Mouse (Mus musculus) layer of hippocampus, adult 9-11 months (tissue): ENCODE results near the gene Aimp2.

Experiments used
- DNase-seq: peaks from one replicate; pipeline ENCODE4 v3.0.0; 2022

The Aimp2 gene

DNA sequence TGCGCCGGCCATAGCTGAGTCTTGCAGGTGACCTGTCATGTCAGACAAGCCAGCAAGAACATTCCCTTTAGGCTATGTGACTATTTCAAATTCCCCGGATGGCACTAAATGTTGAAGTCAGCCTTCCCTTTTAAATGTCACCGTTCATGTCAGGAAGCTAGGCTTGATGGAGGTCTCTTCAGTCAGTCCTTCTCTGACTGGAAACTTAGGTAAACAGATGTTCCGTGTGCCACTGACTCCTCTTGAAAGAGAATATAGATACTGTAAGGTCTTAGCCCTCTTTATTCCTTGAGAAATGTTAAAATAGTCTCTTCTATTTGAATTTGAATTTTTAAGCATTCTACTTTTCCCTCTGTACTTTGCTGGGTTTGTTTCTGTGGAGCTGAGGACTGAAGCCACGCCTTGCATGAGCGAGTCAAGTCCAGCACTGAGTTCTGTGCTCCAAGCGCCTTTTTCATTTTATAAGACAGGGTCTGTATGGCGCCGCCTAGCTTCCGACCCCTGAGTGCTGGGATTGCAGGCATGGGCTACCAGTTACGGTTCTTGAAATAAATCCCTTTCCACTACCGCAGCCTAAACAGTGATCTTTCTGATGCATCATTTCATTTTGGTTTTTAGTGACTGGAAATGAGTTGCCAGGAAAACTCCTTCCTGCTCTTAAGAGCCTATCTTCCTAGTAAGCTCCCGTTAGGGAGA, 11.9 kb downstream of the Aimp2 start, which contains the start of gene Ankrd61:
Ankrd61 (minus strand) TSS at position 51 of the 696 bp plus-strand sequence.
- DNase-seq, result no peak

GRCm38 (mm10) chr5:143893396-143893795, 16.3 kb downstream of the Aimp2 start:
- DNase-seq, result no peak

DNA sequence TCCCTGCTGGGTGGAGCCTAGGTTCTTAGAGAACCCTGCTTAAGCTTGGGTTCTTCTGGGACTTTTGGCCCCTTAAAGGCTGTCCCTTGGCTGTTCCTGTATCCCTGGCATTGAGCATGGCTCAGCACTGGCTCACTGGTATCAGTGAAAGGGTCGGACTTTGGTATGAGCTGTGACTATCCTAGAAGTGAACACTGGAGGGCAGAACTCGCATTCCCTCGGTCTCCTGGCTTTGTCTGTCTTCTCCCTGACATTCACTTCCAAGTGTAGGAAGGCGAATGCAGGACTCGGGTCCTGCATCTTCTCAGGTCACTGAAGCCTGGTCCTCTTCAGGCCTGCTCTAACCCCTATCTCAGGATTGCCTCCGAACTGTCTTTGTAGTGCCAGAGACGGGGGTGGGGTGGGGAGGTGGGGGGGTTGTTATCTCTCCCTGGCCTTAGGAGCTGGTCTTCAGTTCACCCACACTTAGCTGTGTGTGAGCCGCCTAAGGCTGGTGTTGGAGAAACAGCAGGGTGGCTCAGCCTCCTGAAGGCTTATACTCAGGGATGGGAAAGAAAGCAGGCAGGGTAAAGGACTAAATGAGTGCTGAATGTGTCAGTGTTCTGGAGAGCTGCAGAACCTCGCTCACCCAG, 17.3 kb downstream of the Aimp2 start:
- no peak for DNase-seq

GRCm38 (mm10) chr5:143890741-143891140, 18.9 kb downstream of the Aimp2 start:
- no peak for DNase-seq

DNA sequence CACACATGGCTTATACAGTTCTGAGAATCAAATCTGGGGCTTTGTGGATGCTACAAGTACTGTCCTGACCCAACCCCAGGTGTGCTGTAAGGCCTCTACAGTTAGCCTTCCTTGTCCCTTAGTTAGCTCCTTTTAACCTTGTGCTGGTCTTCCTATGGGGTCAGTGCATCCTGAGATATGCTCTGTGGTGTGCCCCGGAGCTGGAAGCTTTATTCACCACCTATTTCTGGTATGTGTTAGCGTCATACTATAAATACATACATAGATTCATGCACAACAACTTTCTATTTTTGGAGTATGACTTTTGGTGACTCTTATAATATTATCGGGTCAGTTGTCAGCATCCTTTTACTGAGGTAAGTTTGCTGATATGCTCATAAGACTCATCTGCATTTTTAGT, 24.4 kb downstream of the Aimp2 start:
- DNase-seq, result no peak

GRCm38 (mm10) chr5:143874571-143874970, 35.1 kb downstream of the Aimp2 start:
- no peak for DNase-seq

DNA sequence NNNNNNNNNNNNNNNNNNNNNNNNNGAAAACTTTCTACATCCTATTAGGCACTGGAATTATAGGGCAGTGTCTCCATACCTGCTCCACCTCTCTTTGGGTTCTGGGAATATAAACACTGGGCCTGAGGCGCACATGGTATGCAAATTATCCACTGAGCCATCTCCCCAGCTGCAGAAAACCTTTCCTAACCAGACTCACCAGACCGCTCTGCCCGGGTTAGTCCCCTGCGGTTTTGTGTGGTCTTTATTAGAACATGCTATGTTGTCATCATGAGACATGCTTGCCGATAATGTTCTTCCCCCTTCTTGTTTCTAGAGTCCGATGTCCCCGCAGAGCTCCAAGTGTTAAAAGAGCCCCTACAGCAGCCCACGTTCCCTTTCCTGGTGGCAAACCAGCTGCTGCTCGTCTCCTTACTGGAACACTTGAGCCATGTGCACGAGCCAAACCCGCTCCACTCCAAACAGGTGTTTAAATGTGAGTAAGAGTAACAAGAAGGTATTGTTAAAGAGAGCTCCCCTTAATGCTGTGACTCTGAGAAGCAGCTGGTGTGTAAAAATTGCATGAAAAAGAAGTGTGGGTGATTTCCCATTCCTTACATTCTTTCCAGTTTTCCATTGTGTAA, 38.0 kb downstream of the Aimp2 start:
- no peak for DNase-seq
